13 mouse cellular contexts compared by ENCODE assay signal in the genomic region with DNA sequence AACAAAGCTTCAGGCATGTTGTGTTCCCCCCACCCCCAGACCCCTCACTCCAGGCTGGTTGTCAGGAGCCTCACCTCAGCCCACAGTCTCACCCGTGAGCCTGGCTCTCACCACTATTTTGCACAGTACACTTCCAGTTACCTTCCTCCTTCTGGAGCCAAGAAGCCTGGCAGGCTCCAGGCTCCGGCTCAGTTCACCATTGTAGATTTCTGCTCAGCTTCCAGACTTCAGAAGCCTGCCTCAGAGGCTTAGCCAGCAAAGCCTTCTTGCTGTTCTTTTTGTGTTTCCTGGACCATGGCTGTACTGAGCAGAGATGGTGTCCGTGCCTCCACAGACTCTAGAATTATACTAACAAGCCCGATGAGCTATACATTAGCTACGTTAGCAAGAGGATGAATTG.
DNase-seq lines count a peak whose midpoint lies in the region; ATAC-seq and TF ChIP-seq lines count a peak whose summit lies in the region.
"Had no signal": no experiment of that assay in that cellular context is flagged by ENCODE, and none has a peak within 500 bp of the region (broad histone marks: within the 10 kb centered on the region; RNA-seq: fewer than 3 reads in every experiment).

No protein-coding gene starts in this region.

- WGBS in forebrain, embryonic 12.5 days, result 31% methylated on average over 5 of the region's 5 CpGs
- WGBS in limb, embryonic 12.5 days, result 62% methylated on average over 5 of the region's 5 CpGs
- 44% methylated on average over 5 of the region's 5 CpGs for WGBS in stomach, embryonic 14.5 days

- no peak overlapping the region for H3K9ac ChIP-seq in forebrain, embryonic 12.5 days
- H3K9ac ChIP-seq in limb, embryonic 12.5 days (replicated peaks), result no peak overlapping the region
- no peak overlapping the region for H3K9ac ChIP-seq in stomach, embryonic 14.5 days (replicated peaks; ENCODE audit: low read depth, low read length)
- H3K9ac ChIP-seq: kidney, embryonic 15.5 days had no signal

- H3K27me3 ChIP-seq in forebrain, embryonic 12.5 days, result 0 out of 2 replicates have a peak, but pooled peaks cover 2% of the 10 kb centered on the region
- H3K27me3 ChIP-seq in limb, embryonic 12.5 days, result no peaks in the 10 kb centered on the region
- no peaks in the 10 kb centered on the region for H3K27me3 ChIP-seq in stomach, embryonic 14.5 days (ENCODE audit: control insufficient read depth, insufficient read depth, low read length)

- H3K36me3 ChIP-seq in forebrain, embryonic 12.5 days (replicated peaks), result no peaks in the 10 kb centered on the region
- no peaks in the 10 kb centered on the region for H3K36me3 ChIP-seq in limb, embryonic 12.5 days
- H3K36me3 ChIP-seq in stomach, embryonic 14.5 days (ENCODE audit: control insufficient read depth, insufficient read depth, low read length), result no peaks in the 10 kb centered on the region
- H3K36me3 ChIP-seq: kidney, embryonic 15.5 days had no signal

- H3K4me3 ChIP-seq in left cerebral cortex, adult 2 months, result no peak overlapping the region
- H3K4me3 ChIP-seq in forebrain, embryonic 12.5 days (replicated peaks), result no peak overlapping the region
- H3K4me3 ChIP-seq in limb, embryonic 12.5 days (replicated peaks), result no peak overlapping the region
- H3K4me3 ChIP-seq in stomach, embryonic 14.5 days (ENCODE audit: low read depth, low read length), result no peak overlapping the region
- H3K4me3 ChIP-seq: kidney, embryonic 15.5 days had no signal

- DNase-seq in left cerebral cortex, adult 2 months (ENCODE audit: extremely low spot score in 1 of 2, low spot score in 2 of 2), result no peak
- no peak for DNase-seq in left cerebral cortex, postnatal 36 days (ENCODE audit: low spot score in 2 of 2)
- no peak for DNase-seq in gastrocnemius, postnatal 14 days
- DNase-seq in layer of hippocampus, postnatal 36 days, result no peak
- no peak for DNase-seq in c-Kit-positive CD71-positive TER-119-positive erythroid progenitor cells, embryonic 14.5 days (ENCODE audit: low spot score)
- DNase-seq: adrenal gland, postnatal 14 days; cerebellum, adult 9-11 months; heart, adult 18-20 months; thymus, postnatal 36 days had no signal

- no peak for ATAC-seq in forebrain, embryonic 12.5 days (ENCODE audit: low FRiP score)
- ATAC-seq in limb, embryonic 12.5 days (ENCODE audit: insufficient number of reproducible peaks, insufficient read depth, low FRiP score, low TSS enrichment, low read depth), result no peak
- no peak for ATAC-seq in stomach, embryonic 14.5 days (ENCODE audit: insufficient number of reproducible peaks, insufficient read depth, low FRiP score, low read depth)

- peaks cover 26% of the 10 kb centered on the region for H3K4me1 ChIP-seq in forebrain, embryonic 12.5 days
- peaks cover 31% of the 10 kb centered on the region for H3K4me1 ChIP-seq in limb, embryonic 12.5 days (replicated peaks)
- peaks cover 13% of the 10 kb centered on the region; the same call in 1 of the 2 replicates for H3K4me1 ChIP-seq in stomach, embryonic 14.5 days (ENCODE audit: control insufficient read depth, insufficient read depth, low read length)

- no peak for TF ChIP-seq CTCF in left cerebral cortex, adult 2 months (IDR thresholded peaks at IDR 0.05)

- H3K9me3 ChIP-seq in forebrain, embryonic 12.5 days, result no peaks in the 10 kb centered on the region
- no peaks in the 10 kb centered on the region for H3K9me3 ChIP-seq in limb, embryonic 12.5 days
- no peaks in the 10 kb centered on the region for H3K9me3 ChIP-seq in stomach, embryonic 14.5 days (ENCODE audit: control insufficient read depth, low read depth, low read length)
- H3K9me3 ChIP-seq: kidney, embryonic 15.5 days had no signal

- no peak overlapping the region for H3K4me2 ChIP-seq in forebrain, embryonic 12.5 days
- H3K4me2 ChIP-seq in limb, embryonic 12.5 days, result no peak overlapping the region
- no peak overlapping the region for H3K4me2 ChIP-seq in stomach, embryonic 14.5 days (replicated peaks; ENCODE audit: low read depth, low read length)
- H3K4me2 ChIP-seq: kidney, embryonic 15.5 days had no signal

- 0 out of 2 replicates have a peak overlapping the region, but pooled peaks have one; percentile 8 for H3K27ac ChIP-seq in left cerebral cortex, adult 2 months
- H3K27ac ChIP-seq in forebrain, embryonic 12.5 days, result 0 out of 2 replicates have a peak overlapping the region, but pooled peaks have one; percentile 21
- peak overlapping the region; percentile 14; the same call in 1 of the 2 replicates for H3K27ac ChIP-seq in limb, embryonic 12.5 days
- peak overlapping the region; percentile 33; the same call in 1 of the 2 replicates for H3K27ac ChIP-seq in stomach, embryonic 14.5 days (ENCODE audit: low read length)
- H3K27ac ChIP-seq: kidney, embryonic 15.5 days had no signal

- intact Hi-C loops in left cerebral cortex, adult 2 months (cut with DNase I), result no loop called here
- intact Hi-C loops in left cerebral cortex, postnatal 36 days (cut with DNase I), result no loop called here
- intact Hi-C loops in gastrocnemius, postnatal 14 days (cut with DNase I; ENCODE audit: low total_unique reads), result no loop called here
